Mouse (Mus musculus): Measurements from ENCODE around the gene Tuba8. TPM values are rescaled to one million over a fixed set of nuclear protein-coding genes. Genes with fewer than 3 reads are reported as not detected.
A peak's percentile ranks its signal among the peaks of the same experiment; 100 is the strongest.

The Tuba8 gene
- polyA plus RNA-seq, 1 experiment from 2014 or later = 7.8 TPM

DNA sequence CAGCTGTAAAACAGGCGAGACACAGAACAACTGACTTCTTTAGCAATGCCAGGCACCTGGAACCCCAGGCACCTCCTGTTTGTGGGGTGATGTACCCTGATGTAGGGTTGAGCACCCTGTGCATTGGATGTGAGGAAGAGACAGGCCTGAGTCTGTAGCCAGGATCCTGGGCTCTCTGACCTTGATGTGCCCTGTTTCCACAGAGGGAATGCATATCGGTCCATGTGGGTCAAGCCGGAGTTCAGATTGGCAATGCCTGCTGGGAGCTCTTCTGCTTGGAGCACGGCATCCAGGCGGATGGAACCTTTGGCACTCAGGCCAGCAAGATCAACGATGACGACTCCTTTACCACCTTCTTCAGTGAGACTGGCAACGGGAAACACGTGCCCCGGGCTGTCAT lies 9.7 kb downstream of the Tuba8 start:
- no peak for ATAC-seq (ENCODE audit: borderline replicate concordance, extremely low read depth, low FRiP score, low TSS enrichment)
- Histone ChIP-seq H3K4me3 (no peak overlapping the region), H3K27ac (no peak overlapping the region), H3K36me3 (0 out of 2 replicates have a peak, but pooled peaks cover 4% of the 10 kb centered on the region), H3K27me3 (0 out of 2 replicates have a peak, but pooled peaks cover 4% of the 10 kb centered on the region), H3K4me1 (peaks cover 4% of the 10 kb centered on the region), H3K9me3 (no peaks in the 10 kb centered on the region), H3K9ac (no peak overlapping the region), H3K4me2 (no peak overlapping the region)
- WGBS = 86% methylated on average over 10 of the region's 10 CpGs

- H3K9ac ChIP-seq = no peak overlapping the region
- no peaks in the 10 kb centered on the region for H3K9me3 ChIP-seq
- no peaks in the 10 kb centered on the region for H3K4me1 ChIP-seq
- WGBS = 65% methylated on average over 8 of the region's 8 CpGs
- no peaks in the 10 kb centered on the region for H3K27me3 ChIP-seq
- no peak overlapping the region for H3K4me3 ChIP-seq
- no peak overlapping the region for H3K4me2 ChIP-seq
- no peak for ATAC-seq (ENCODE audit: borderline replicate concordance, extremely low read depth, low FRiP score, low TSS enrichment)
- 0 out of 2 replicates have a peak, but pooled peaks cover 4% of the 10 kb centered on the region for H3K36me3 ChIP-seq
- no peak overlapping the region for H3K27ac ChIP-seq
Observed at GRCm38 (mm10) chr6:121221876-121222597, 11.5 kb downstream of the Tuba8 start.

DNA sequence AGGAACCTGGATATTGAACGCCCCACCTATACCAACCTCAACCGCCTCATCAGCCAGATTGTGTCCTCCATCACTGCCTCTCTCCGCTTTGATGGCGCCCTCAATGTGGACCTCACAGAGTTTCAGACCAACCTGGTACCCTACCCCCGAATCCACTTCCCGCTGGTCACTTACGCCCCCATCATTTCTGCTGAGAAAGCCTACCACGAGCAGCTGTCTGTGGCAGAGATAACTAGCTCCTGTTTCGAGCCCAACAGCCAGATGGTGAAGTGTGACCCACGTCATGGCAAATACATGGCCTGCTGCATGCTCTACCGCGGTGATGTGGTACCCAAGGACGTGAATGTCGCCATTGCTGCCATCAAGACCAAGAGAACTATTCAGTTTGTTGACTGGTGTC lies 12.5 kb downstream of the Tuba8 start:
- Histone ChIP-seq H3K4me3 (no peak overlapping the region), H3K9ac (no peak overlapping the region), H3K4me2 (no peak overlapping the region), H3K9me3 (no peaks in the 10 kb centered on the region), H3K27me3 (no peaks in the 10 kb centered on the region), H3K4me1 (no peaks in the 10 kb centered on the region), H3K27ac (no peak overlapping the region), H3K36me3 (0 out of 2 replicates have a peak, but pooled peaks cover 4% of the 10 kb centered on the region)
- WGBS = 97% methylated on average over 14 of the region's 14 CpGs
- no peak for ATAC-seq (ENCODE audit: borderline replicate concordance, extremely low read depth, low FRiP score, low TSS enrichment)

GRCm38 (mm10) chr6:121224067-121224466 lies 13.6 kb downstream of the Tuba8 start:
- H3K36me3 ChIP-seq = 0 out of 2 replicates have a peak, but pooled peaks cover 4% of the 10 kb centered on the region
- no peak overlapping the region for H3K4me2 ChIP-seq
- ATAC-seq (ENCODE audit: borderline replicate concordance, extremely low read depth, low FRiP score, low TSS enrichment) = no peak
- WGBS = 59% methylated on average over 5 of the region's 5 CpGs
- no peak overlapping the region for H3K27ac ChIP-seq
- no peaks in the 10 kb centered on the region for H3K9me3 ChIP-seq
- H3K9ac ChIP-seq = no peak overlapping the region
- no peak overlapping the region for H3K4me3 ChIP-seq
- no peaks in the 10 kb centered on the region for H3K27me3 ChIP-seq
- H3K4me1 ChIP-seq = no peaks in the 10 kb centered on the region

DNA sequence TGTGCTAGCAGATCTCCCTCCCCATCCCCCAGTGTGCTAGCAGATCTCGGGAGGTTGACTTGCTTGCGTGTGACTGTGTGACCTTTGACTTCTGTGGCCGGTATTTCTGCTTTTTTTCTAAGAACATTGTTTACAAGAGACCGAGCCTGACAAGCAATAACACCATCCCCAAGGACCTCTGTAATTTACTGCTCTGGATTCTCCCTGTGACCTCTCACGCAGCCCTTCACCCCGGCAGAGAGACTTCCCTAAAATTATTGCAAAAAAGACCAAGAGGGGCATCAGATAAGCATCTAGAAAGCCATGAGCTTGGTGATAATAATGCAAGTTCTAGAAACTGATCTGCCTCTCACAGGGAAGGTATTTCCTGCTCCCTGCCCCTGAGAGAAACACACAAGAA lies 14.5 kb downstream of the Tuba8 start:
- Histone ChIP-seq H3K4me3 (no peak overlapping the region), H3K4me2 (no peak overlapping the region), H3K27ac (no peak overlapping the region), H3K36me3 (0 out of 2 replicates have a peak, but pooled peaks cover 4% of the 10 kb centered on the region), H3K4me1 (no peaks in the 10 kb centered on the region), H3K27me3 (no peaks in the 10 kb centered on the region), H3K9ac (no peak overlapping the region), H3K9me3 (no peaks in the 10 kb centered on the region)
- 21% methylated on average over 6 of the region's 6 CpGs for WGBS
- ATAC-seq (ENCODE audit: borderline replicate concordance, extremely low read depth, low FRiP score, low TSS enrichment) = no peak

DNA sequence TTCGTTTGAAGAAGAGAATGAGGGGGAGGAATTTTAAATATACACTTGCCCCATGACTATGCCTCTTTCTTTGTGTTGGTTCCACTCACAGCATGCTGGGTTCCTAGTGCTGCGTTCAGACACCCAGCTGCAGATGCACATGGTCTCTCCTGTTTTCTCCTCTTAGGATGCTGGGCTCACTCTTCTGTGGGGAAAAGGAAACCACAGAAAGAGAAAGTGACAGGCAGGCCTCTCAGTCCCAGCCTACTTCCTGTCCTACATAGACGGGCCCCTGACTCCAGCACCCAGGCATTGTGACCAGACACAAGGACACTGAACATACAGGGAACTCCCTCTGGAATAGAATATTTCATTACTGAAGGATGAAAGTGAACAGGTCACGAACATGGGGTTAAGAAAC lies 15.5 kb downstream of the Tuba8 start:
- H3K9ac ChIP-seq = no peak overlapping the region
- no peaks in the 10 kb centered on the region for H3K9me3 ChIP-seq
- 0 out of 2 replicates have a peak, but pooled peaks cover 4% of the 10 kb centered on the region for H3K36me3 ChIP-seq
- H3K4me2 ChIP-seq = no peak overlapping the region
- 51% methylated on average over 4 of the region's 4 CpGs for WGBS
- H3K4me1 ChIP-seq = no peaks in the 10 kb centered on the region
- H3K27ac ChIP-seq = no peak overlapping the region
- ATAC-seq (ENCODE audit: borderline replicate concordance, extremely low read depth, low FRiP score, low TSS enrichment) = 0 out of 2 replicates have a peak, but pooled peaks have one; percentile 8
- no peaks in the 10 kb centered on the region for H3K27me3 ChIP-seq
- H3K4me3 ChIP-seq = no peak overlapping the region

GRCm38 (mm10) chr6:121226744-121227143 lies 16.2 kb downstream of the Tuba8 start:
- Histone ChIP-seq H3K9ac (no peak overlapping the region), H3K4me2 (no peak overlapping the region), H3K36me3 (0 out of 2 replicates have a peak, but pooled peaks cover 4% of the 10 kb centered on the region), H3K27me3 (no peaks in the 10 kb centered on the region), H3K27ac (no peak overlapping the region), H3K9me3 (no peaks in the 10 kb centered on the region), H3K4me1 (no peaks in the 10 kb centered on the region), H3K4me3 (no peak overlapping the region)
- 70% methylated on average over 2 of the region's 2 CpGs for WGBS
- no peak for ATAC-seq (ENCODE audit: borderline replicate concordance, extremely low read depth, low FRiP score, low TSS enrichment)

DNA sequence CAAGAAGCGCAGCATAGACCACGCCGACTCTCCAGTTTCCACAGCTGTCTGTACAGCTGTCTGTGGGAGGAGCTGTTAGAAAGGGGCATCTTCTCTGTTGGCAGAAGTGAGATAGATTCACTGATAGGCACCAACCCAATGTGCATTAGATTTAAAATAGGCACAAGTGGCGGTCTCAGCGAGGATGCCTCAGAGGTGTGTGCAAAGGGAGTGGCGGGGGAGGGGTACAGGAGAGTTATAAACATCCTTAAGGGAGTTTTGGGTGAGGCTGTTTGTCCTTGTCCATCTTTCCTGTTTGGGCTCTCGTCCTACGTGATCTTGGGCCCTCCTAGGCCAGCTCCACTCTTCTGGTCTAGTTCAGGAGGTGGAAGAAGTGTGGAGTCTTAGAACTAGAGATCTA lies 17.9 kb downstream of the Tuba8 start:
- WGBS = 58% methylated on average over 8 of the region's 8 CpGs
- no peak for ATAC-seq (ENCODE audit: borderline replicate concordance, extremely low read depth, low FRiP score, low TSS enrichment)
- no peaks in the 10 kb centered on the region for H3K4me1 ChIP-seq
- H3K27me3 ChIP-seq = no peaks in the 10 kb centered on the region
- no peaks in the 10 kb centered on the region for H3K9me3 ChIP-seq
- H3K4me2 ChIP-seq = no peak overlapping the region
- H3K4me3 ChIP-seq = no peak overlapping the region
- H3K9ac ChIP-seq = no peak overlapping the region
- no peak overlapping the region for H3K27ac ChIP-seq
- H3K36me3 ChIP-seq = no peaks in the 10 kb centered on the region

DNA sequence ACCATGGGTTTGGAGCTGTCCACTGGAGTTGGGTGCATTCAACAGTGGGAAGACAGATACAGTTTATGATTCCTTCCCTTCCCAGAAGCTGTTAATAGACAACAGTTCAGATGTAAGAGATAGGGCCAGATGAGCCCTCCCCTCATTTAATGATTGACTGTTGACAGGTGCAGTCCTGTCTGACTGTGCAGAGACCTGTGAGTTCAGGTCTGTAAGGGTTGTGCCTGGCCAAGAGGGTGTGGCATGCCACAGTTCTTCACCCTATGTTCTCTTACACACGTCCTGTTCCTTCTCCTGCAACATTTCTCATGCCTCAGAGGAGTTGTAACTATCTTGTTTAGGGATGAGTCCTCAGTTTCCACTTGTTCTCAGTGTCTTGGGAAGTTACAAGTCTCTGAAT lies 22.2 kb downstream of the Tuba8 start:
- H3K36me3 ChIP-seq = no peaks in the 10 kb centered on the region
- no peak overlapping the region for H3K4me2 ChIP-seq
- H3K9me3 ChIP-seq = no peaks in the 10 kb centered on the region
- no peak overlapping the region for H3K4me3 ChIP-seq
- no peak overlapping the region for H3K9ac ChIP-seq
- H3K27me3 ChIP-seq = no peaks in the 10 kb centered on the region
- 67% methylated on average over 1 of the region's 1 CpGs for WGBS
- H3K4me1 ChIP-seq = no peaks in the 10 kb centered on the region
- H3K27ac ChIP-seq = no peak overlapping the region
- ATAC-seq (ENCODE audit: borderline replicate concordance, extremely low read depth, low FRiP score, low TSS enrichment) = no peak

DNA sequence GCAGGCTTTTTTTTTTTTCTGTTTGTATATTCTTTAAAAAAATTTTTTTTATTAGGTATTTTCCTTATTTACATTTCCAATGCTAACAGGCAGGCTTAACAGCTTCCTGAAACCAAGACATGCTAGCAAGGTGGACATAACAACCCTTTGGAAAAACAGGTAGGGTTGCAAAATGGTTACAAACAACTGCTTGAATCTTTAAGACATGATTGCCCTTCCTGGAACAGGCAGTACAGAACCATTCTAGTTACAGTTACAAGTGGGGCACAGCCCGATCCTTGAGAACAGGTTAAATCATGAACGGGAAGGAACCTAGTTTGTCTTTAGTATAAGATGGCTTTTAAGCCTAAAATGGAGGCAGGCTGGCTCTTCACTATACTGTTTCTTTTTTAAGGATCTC lies 25.9 kb downstream of the Tuba8 start:
- Histone ChIP-seq H3K4me3 (no peak overlapping the region), H3K9me3 (no peaks in the 10 kb centered on the region), H3K4me1 (no peaks in the 10 kb centered on the region), H3K4me2 (no peak overlapping the region), H3K27ac (no peak overlapping the region), H3K9ac (no peak overlapping the region), H3K27me3 (no peaks in the 10 kb centered on the region), H3K36me3 (no peaks in the 10 kb centered on the region)
- no peak for ATAC-seq (ENCODE audit: borderline replicate concordance, extremely low read depth, low FRiP score, low TSS enrichment)
- WGBS = 76% methylated on average over 2 of the region's 2 CpGs

GRCm38 (mm10) chr6:121238209-121238608 lies 27.7 kb downstream of the Tuba8 start:
- no peak overlapping the region for H3K4me2 ChIP-seq
- no peak overlapping the region for H3K27ac ChIP-seq
- peaks cover 6% of the 10 kb centered on the region; the same call in 1 of the 2 replicates for H3K27me3 ChIP-seq
- H3K9me3 ChIP-seq = no peaks in the 10 kb centered on the region
- no peak overlapping the region for H3K9ac ChIP-seq
- 92% methylated on average over 4 of the region's 4 CpGs for WGBS
- H3K4me3 ChIP-seq = no peak overlapping the region
- ATAC-seq (ENCODE audit: borderline replicate concordance, extremely low read depth, low FRiP score, low TSS enrichment) = no peak
- H3K4me1 ChIP-seq = no peaks in the 10 kb centered on the region
- H3K36me3 ChIP-seq = no peaks in the 10 kb centered on the region

DNA sequence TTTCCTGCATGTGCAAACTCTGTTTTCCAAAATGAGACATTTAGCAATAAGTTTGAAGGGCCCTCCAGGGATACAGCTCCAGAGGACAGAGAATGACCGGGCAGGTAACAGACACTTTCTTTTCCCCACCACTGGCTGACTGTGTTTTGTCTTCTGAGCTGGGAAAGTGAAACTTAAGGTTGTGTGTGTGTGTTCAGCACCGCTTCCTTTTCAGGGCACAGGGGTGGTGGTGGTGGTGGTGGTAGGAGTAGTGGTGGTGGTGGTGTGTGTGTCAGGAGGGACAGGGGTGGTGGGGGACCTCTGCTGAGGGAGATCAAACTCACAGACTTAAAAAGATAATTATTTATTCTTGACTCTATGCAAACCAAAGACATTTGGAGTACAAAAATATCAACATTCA lies 31.3 kb downstream of the Tuba8 start:
- WGBS = 73% methylated on average over 2 of the region's 2 CpGs
- no peak for ATAC-seq (ENCODE audit: borderline replicate concordance, extremely low read depth, low FRiP score, low TSS enrichment)
- Histone ChIP-seq H3K4me2 (no peak overlapping the region), H3K27ac (no peak overlapping the region), H3K9me3 (no peaks in the 10 kb centered on the region), H3K4me3 (no peak overlapping the region), H3K36me3 (no peaks in the 10 kb centered on the region), H3K27me3 (peaks cover 6% of the 10 kb centered on the region; the same call in 1 of the 2 replicates), H3K9ac (no peak overlapping the region), H3K4me1 (no peaks in the 10 kb centered on the region)

Measured in lung, embryonic 15.5 days (tissue).